Mouse (Mus musculus) spleen, adult 2 months (tissue): ENCODE data around the gene Olfr971.

Experiments used
- CTCF ChIP-seq: fragments of 200-500 bp; IDR thresholded peaks from 2 replicates; pipeline ENCODE4 v1.5.1; 2011; ENCODE audit warnings: mild to moderate bottlenecking, inconsistent platforms; ENCODE audit not compliant: insufficient read depth, insufficient read length, insufficient replicate concordance; ENCODE audit errors: extremely low read depth
- POLR2A ChIP-seq: fragments of 200-500 bp; IDR thresholded peaks from 2 replicates; pipeline ENCODE4 v1.6.1; 2011; ENCODE audit warnings: low read depth, low read length, inconsistent platforms

DNA sequence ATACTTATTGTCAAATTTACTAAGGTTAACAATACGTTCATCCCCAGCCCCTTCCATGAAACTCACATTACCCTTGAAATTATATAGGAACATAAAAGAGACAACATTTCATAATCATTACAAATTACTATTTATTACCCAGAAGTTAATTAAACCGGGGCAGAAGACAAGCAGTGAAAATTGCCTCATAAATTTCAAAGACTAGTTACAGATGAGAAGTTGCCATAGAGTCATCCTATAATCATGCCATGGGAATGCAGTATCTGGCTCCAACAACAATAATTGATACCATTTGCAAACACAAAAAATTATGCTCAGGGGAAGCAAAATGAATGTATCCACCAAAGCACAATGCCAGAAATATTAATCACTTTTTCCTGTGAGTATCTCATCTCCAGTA is 46.1 kb upstream of the Olfr971 start, which contains the start of gene Olfr969:
- TF ChIP-seq CTCF, result no peak
- no peak for TF ChIP-seq POLR2A
